Mouse (Mus musculus) CH12.LX (cell line): ENCODE results near the gene Coq10b. TPM values are rescaled to one million over a fixed set of nuclear protein-coding genes. Genes with fewer than 3 reads are reported as not detected.
A peak's percentile ranks its signal among the peaks of the same experiment; 100 is the strongest.

ENCODE experiments used
- DNase-seq: peaks from one replicate; pipeline ENCODE4 v3.0.0-alpha.2; 2013; ENCODE audit errors: extremely low read depth
- H3K27ac ChIP-seq: 2 replicates; pipeline ENCODE4 v1.5.1; 2012; ENCODE audit warnings: low read depth, mild to moderate bottlenecking, control low read depth, moderate library complexity; ENCODE audit not compliant: insufficient read depth
- H3K27me3 ChIP-seq: replicated peaks from 2 replicates; pipeline ENCODE3; 2012; ENCODE audit warnings: inconsistent platforms
- H3K36me3 ChIP-seq, 2 experiments: replicated peaks in 1 of 2; 2 replicates each; pipeline versions ENCODE3 to v1.6.1; 2012; ENCODE audit warnings: inconsistent platforms in 1 of 2, low read length in 1 of 2, mild to moderate bottlenecking in 1 of 2, mixed read lengths in 1 of 2, moderate library complexity in 1 of 2; ENCODE audit not compliant: control insufficient read depth in 1 of 2, insufficient read depth in 1 of 2
- H3K4me1 ChIP-seq, 2 experiments: 2 replicates each; pipeline ENCODE4 v1.6.1; 2012; ENCODE audit warnings: inconsistent platforms in 1 of 2, moderate library complexity in 1 of 2; ENCODE audit not compliant: insufficient read depth in 2 of 2, control insufficient read depth in 1 of 2
- H3K4me2 ChIP-seq: 2 replicates; pipeline ENCODE4 v1.6.1; 2012; ENCODE audit warnings: low read depth, mild to moderate bottlenecking, control low read depth; ENCODE audit not compliant: poor library complexity, insufficient read depth, severe bottlenecking
- H3K4me3 ChIP-seq, 3 experiments: fragments of 150-350 bp in 1 of 3; sonication (generic) in 1 of 3; replicated peaks in 1 of 3; 2 replicates each; pipeline versions ENCODE3 to v1.5.1; 2011 to 2012; ENCODE audit warnings: low read depth in 2 of 3, low read length in 2 of 3, mild to moderate bottlenecking in 2 of 3, moderate library complexity in 2 of 3, control low read depth in 1 of 3, improper control_type of control experiment in 1 of 3, inconsistent platforms in 1 of 3, mixed read lengths in 1 of 3; ENCODE audit not compliant: poor library complexity in 1 of 3
- H3K79me2 ChIP-seq: replicated peaks from 2 replicates; pipeline ENCODE4 v1.6.1; 2012; ENCODE audit warnings: mild to moderate bottlenecking, moderate library complexity; ENCODE audit not compliant: control insufficient read depth, poor library complexity, insufficient read depth, severe bottlenecking; ENCODE audit errors: extremely low read depth
- H3K9ac ChIP-seq: 2 replicates; pipeline ENCODE4 v1.6.1; 2012; ENCODE audit warnings: low read depth, mild to moderate bottlenecking, control low read depth, moderate library complexity; ENCODE audit not compliant: insufficient read depth
- H3K9me3 ChIP-seq: replicated peaks from 2 replicates; pipeline ENCODE3; 2012; ENCODE audit warnings: low read length, inconsistent platforms, mixed read lengths
- BHLHE40 ChIP-seq: IDR thresholded peaks from 2 replicates; pipeline ENCODE4 v1.6.1; 2011; ENCODE audit warnings: mild to moderate bottlenecking, low read depth, low read length, improper control_type of control experiment
- CTCF ChIP-seq, 2 experiments: IDR thresholded peaks in 1 of 2; conservative IDR thresholded peaks in 1 of 2; 2 replicates each; pipeline ENCODE4 v1.5.1; 2011 to 2012; ENCODE audit warnings: low read depth in 2 of 2, low read length in 2 of 2, improper control_type of control experiment in 1 of 2, inconsistent platforms in 1 of 2, mild to moderate bottlenecking in 1 of 2, moderate library complexity in 1 of 2
- E2F4 ChIP-seq: IDR thresholded peaks from 2 replicates; pipeline ENCODE4 v1.6.1; 2011; ENCODE audit warnings: low read depth, low read length, improper control_type of control experiment; ENCODE audit not compliant: insufficient replicate concordance
- EP300 ChIP-seq: IDR thresholded peaks from 2 replicates; pipeline ENCODE4 v1.6.1; 2011; ENCODE audit warnings: low read length, improper control_type of control experiment
- GABPA ChIP-seq: IDR thresholded peaks from 2 replicates; pipeline ENCODE4 v1.6.1; 2012; ENCODE audit warnings: low read depth, low read length, improper control_type of control experiment, inconsistent platforms; ENCODE audit not compliant: insufficient replicate concordance
- HCFC1 ChIP-seq: IDR thresholded peaks from 2 replicates; pipeline ENCODE4 v1.6.1; 2012; ENCODE audit warnings: low read depth, mild to moderate bottlenecking, inconsistent platforms, low read length, improper control_type of control experiment
- IRF4 ChIP-seq: IDR thresholded peaks from 2 replicates; pipeline ENCODE4 v1.6.1; 2014; ENCODE audit warnings: low read depth, mild to moderate bottlenecking, inconsistent platforms, low read length, improper control_type of control experiment
- KAT2A ChIP-seq: IDR thresholded peaks from 2 replicates; pipeline ENCODE4 v1.6.1; 2012; ENCODE audit warnings: low read length, improper control_type of control experiment, inconsistent platforms; ENCODE audit not compliant: insufficient replicate concordance
- MAFK ChIP-seq: IDR thresholded peaks from 2 replicates; pipeline ENCODE4 v1.6.1; 2011; ENCODE audit warnings: low read length, improper control_type of control experiment; ENCODE audit not compliant: insufficient replicate concordance
- MXI1 ChIP-seq: IDR thresholded peaks from 2 replicates; pipeline ENCODE4 v1.6.1; 2011; ENCODE audit warnings: mild to moderate bottlenecking, low read depth, low read length, improper control_type of control experiment
- MYC ChIP-seq: IDR thresholded peaks from 2 replicates; pipeline ENCODE4 v1.6.1; 2011; ENCODE audit warnings: low read depth, mild to moderate bottlenecking, improper control_type of control experiment, low read length
- NELFE ChIP-seq: IDR thresholded peaks from 2 replicates; pipeline ENCODE4 v1.6.1; 2011; ENCODE audit warnings: low read depth, low read length, improper control_type of control experiment
- NRF1 ChIP-seq: IDR thresholded peaks from 2 replicates; pipeline ENCODE4 v1.6.1; 2014; ENCODE audit warnings: low read depth, mild to moderate bottlenecking, inconsistent platforms, low read length, improper control_type of control experiment, moderate library complexity
- POLR2A ChIP-seq: IDR thresholded peaks from 2 replicates; pipeline ENCODE4 v1.6.1; 2011; ENCODE audit warnings: low read depth, mild to moderate bottlenecking, improper control_type of control experiment, low read length
- RCOR1 ChIP-seq: conservative IDR thresholded peaks from 2 replicates; pipeline ENCODE4 v1.6.1; 2012; ENCODE audit warnings: low read depth, mild to moderate bottlenecking, inconsistent platforms, low read length, improper control_type of control experiment
- SIN3A ChIP-seq: IDR thresholded peaks from 2 replicates; pipeline ENCODE4 v1.6.1; 2012; ENCODE audit warnings: low read length, improper control_type of control experiment, inconsistent platforms
- TCF12 ChIP-seq: IDR thresholded peaks from 2 replicates; pipeline ENCODE4 v1.6.1; 2014; ENCODE audit warnings: low read depth, mild to moderate bottlenecking, inconsistent platforms, low read length, improper control_type of control experiment
- USF2 ChIP-seq: conservative IDR thresholded peaks from 2 replicates; pipeline ENCODE4 v1.6.1; 2011; ENCODE audit warnings: low read depth, low read length, improper control_type of control experiment
- ZC3H11A ChIP-seq: IDR thresholded peaks from 2 replicates; pipeline ENCODE4 v1.6.1; 2012; ENCODE audit warnings: low read depth, mild to moderate bottlenecking, inconsistent platforms, low read length, improper control_type of control experiment
- ZKSCAN1 ChIP-seq: IDR thresholded peaks from 2 replicates; pipeline ENCODE4 v1.6.1; 2012; ENCODE audit warnings: low read depth, inconsistent platforms, low read length, improper control_type of control experiment, borderline replicate concordance
- ZMIZ1 ChIP-seq: IDR thresholded peaks from 2 replicates; pipeline ENCODE4 v1.6.1; 2012; ENCODE audit warnings: low read depth, mild to moderate bottlenecking, inconsistent platforms, low read length, improper control_type of control experiment
- dilution Hi-C: fragments of 300-500 bp; cut with MboI; formaldehyde crosslinking; loops from 2 replicates; pipeline ENCODE4 v1.14.3; 2020; ENCODE audit warnings: low sequenced_read_pairs; ENCODE audit not compliant: extremely low pct_unique_long_range_greater_than_20kb, extremely low pct_ligation_motif_present
- in situ Hi-C: fragments of 300-500 bp; cut with MboI; formaldehyde crosslinking; loops from 3 replicates; pipeline ENCODE4 v1.14.3; 2019; ENCODE audit warnings: low sequenced_read_pairs, low pct_ligation_motif_present, low pct_unique_long_range_greater_than_20kb, mixed read lengths
- polyA plus RNA-seq: library from polyadenylated mRNA; unstranded; fragments of >175 nt; gene quantifications from 2 replicates; pipeline ENCODE4 v1.2.1, GENCODE M21; 2012; ENCODE audit warnings: low read depth; ENCODE audit not compliant: insufficient read length
- total RNA-seq, 2 experiments: library from RNA; depleted of rRNA; stranded (reverse); fragments of 300-350 nt in 1 of 2; fragments of >200 nt in 1 of 2; gene quantifications; 2 replicates each; pipeline ENCODE4 v1.2.3; 2012 to 2014

Gene Coq10b
- total and polyA plus RNA-seq, 3 experiments = 3.0 to 14.4 (median 7.0) TPM

GRCm38 (mm10) chr1:55027253-55027801 is 25.2 kb upstream of the Coq10b start, which contains the start of gene Sf3b1 (continued):
- TF ChIP-seq NELFE (peak; percentile 99), KAT2A (peak; percentile 62; the same call in 1 of the 2 replicates), POLR2A (peak; percentile 99), ZMIZ1 (peak; percentile 97), SIN3A (peak; percentile 83), BHLHE40 (peak; percentile 79), TCF12 (peak; percentile 81), MYC (no peak), IRF4 (peak; percentile 79), GABPA (no peak; the same call in 1 of the 2 replicates), E2F4 (peak; percentile 77; the same call in 1 of the 2 replicates), HCFC1 (peak; percentile 77), USF2 (no peak), NRF1 (peak; percentile 92), ZKSCAN1 (no peak), MXI1 (no peak; the same call in 1 of the 2 replicates), EP300 (no peak), RCOR1 (no peak), CTCF (conservative IDR thresholded peaks at IDR 0.05 in 1 of 2, IDR thresholded peaks at IDR 0.05 in 1 of 2; ENCODE audit: low read depth in 2 of 2, low read length in 2 of 2) (no peak), ZC3H11A (no peak)

DNA sequence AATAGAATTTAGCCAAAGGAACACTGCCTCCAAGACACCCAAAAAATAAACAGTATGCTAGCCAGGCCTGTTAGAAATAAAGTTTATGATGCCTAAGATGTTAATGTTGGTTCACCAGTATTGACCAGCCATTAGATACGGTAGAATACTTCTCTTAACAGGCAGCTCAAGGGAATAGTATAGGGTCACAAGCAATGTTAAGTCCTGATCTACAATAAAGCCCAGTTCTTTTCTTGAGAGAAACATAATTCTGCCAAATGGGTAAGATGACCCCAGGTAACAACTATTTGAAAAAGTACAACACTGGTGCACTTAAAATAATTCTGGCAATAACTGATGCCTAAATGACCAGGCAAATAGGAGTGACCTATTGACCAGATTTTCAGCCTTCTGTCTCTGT is 24.6 kb upstream of the Coq10b start:
- H3K36me3 ChIP-seq = peaks cover 0 to 9% of the 10 kb centered on the region in 2 experiments
- no peak overlapping the region; the same call in 1 of the 2 replicates for H3K27ac ChIP-seq
- dilution Hi-C loops (no loop called here), in situ Hi-C loops (no loop called here)
- peak; percentile 12 for DNase-seq
- H3K27me3 ChIP-seq = no peaks in the 10 kb centered on the region
- peak overlapping the region; percentile 54; the same call in 1 of the 2 replicates for H3K9ac ChIP-seq
- H3K9me3 ChIP-seq = no peaks in the 10 kb centered on the region
- H3K4me1 ChIP-seq = peaks cover 5 to 37% of the 10 kb centered on the region in 2 experiments
- H3K79me2 ChIP-seq = peaks cover 41% of the 10 kb centered on the region
- H3K4me3 ChIP-seq = peak overlapping the region; percentile 54 to 92 (median 61)
- H3K4me2 ChIP-seq = peak overlapping the region; percentile 54
- TF ChIP-seq MAFK = no peak
